Mouse (Mus musculus) ovary, adult 18-20 months (tissue): ENCODE measurements around the gene Kctd2.

Source experiments
- DNase-seq: peaks from one replicate; pipeline ENCODE4 v3.0.0; 2022; ENCODE audit warnings: low spot score, mixed read lengths

The Kctd2 gene

DNA sequence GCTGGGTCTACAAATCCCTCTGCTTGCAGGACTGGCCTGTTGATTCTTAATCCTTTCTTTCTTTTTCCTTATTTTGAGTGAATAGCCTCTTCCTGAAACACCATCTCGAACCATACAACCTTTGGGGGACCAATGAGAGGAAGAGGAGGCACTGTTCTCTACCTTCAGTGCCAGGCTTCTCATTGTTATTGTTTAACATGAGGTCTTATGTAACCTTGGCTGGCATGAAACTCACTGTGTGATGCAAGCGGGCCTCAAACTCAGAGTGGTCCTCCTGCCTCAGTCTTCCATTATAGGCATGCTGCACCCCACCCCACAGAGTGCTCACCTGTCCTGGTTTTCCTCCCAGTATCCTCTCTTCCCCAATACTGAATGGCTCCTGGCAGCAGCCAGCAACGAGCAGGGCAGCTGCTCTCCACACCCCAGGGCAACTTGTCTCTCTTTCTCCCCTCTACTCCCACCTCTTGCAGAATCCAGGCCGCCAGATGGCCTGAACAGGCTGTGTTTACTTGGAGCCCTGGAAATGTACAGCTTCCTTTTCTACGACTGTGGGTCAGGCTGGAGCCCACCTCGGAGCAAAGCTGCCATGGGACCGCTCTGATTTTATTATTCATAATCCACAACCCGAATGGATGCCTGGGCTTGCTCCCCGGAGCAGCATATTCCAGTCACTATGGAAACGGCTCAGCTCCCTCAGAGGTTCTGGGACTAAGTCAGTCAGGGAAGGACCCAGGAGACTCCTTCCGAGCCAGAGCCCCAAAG is 19.1 kb upstream of the Kctd2 start:
- no peak for DNase-seq

DNA sequence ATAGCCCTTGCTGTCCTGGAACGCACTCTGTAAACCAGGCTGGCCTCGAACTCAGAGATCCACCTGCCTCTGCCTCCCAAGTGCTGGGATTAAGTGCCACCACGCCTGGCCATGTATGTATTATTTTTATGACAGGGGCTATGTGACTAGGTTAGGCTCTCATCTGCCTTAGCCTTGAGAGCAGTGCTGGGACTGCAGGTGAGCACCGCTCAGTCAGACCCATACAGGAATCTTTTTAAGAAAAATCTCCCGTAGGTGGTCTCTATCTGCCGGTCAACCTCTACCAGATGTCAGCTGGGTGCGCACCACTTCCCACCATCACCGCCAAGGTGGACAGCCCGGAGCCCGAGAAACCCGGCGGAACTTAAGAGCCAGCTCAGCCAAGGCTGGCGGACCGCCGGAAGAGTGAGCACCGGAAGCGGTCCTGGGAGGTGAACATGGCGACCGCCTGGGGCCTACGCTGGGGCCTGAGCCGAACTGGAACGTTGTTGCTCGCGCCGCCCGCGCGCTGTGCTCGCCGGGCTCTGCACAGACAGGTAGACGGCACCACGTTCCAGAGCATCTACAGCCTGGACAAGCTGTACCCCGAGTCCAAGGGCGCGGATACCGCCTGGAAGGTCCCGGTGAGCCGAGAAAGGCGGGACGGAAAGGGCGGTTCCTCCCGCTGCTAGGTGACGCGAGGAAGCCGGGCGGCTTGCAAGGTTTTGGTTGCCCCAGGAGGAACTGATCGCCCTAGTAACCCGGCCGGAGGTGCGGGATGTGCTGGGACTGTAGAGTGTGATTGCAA is 16.4 kb upstream of the Kctd2 start, which contains the start of gene Mrpl58:
TSS of gene Mrpl58 (plus strand) at position 415 of the 787 bp plus-strand sequence.
- DNase-seq = peak; percentile 67

DNA sequence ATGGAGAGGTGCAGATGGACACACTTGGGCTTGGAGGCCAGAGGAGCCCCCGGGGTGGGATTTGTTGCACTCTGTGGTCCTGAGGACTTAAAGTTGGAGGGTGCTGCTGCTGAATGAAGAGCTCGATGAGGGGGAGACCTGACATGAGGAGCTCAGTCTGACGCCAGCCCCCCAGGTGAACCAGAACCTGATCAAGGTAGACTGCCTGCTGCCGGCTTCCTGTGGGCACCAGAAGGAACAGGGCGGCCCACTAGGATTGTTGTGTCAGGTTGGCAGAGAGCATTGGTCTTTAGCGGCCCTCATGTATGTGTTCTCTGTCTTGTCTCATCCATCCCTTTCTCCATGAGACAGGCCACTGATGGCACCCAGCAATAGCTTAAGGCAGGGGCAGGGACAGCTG is 14.2 kb upstream of the Kctd2 start:
- no peak for DNase-seq

- DNase-seq = no peak
These were observed 13.0 kb upstream of the Kctd2 start for GRCm38 (mm10) chr11:115406858-115407401.

GRCm38 (mm10) chr11:115408266-115408920 is 11.5 kb upstream of the Kctd2 start:
- no peak for DNase-seq

DNA sequence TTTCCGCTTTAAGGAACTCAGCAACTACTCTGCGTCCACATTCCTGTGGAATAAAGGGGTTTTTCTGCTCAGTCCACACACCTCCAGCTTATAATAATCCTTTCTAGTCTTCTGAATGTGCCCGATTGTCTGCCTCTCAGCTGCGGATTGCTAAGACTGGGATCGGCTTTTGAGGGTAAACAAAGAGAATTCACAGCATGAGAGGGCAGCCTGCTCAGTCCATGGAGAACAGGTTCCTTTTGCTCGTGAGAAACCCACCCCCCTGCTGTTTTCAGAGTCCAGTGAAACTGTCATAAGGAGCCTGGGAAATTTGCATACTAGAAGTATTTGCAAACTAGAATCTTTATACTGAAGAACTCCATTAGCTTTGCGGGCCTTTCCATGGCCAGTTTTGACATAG is 10.4 kb upstream of the Kctd2 start:
- DNase-seq = no peak

DNA sequence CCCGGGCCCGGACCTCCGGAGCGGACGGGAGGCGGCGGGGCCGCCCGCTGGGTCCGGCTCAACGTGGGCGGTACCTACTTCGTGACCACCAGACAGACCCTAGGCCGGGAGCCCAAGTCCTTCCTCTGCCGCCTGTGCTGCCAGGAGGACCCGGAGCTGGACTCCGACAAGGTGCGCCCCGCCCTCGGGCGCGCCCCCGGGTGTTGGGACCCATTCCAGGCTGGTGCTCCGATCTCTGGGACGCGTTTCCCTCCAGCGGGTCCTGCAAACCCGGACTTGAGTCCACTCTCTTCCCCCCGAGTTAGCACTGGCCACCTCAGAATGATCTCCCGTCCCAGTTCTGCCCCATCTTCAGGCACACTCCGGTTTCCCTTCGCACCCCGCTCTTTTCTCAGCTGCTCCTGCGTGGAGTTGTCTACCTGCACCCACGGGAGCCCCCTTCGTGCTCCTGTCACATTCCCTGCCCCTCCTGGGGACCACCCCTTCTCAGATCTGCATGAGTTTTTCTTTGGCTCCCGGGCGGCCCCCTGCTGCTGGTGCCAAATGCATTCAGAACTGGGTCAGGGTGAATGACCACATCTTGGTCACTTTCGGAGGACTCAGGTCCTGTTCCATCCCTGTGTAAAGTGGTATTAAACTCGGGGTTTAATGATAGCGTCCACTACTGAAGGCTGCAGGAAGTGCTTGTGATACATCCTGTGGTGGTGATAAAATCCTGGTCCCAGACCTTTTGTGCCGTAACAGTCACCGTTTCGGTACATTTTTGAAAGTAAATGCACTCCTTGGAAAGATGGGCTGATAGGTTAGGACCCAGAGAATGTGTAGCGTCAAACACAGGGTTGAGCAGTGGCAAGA is 635 bp downstream of the Kctd2 start:
- peak; percentile 48 for DNase-seq

GRCm38 (mm10) chr11:115421328-115421727 is 1.4 kb downstream of the Kctd2 start:
- DNase-seq = peak; percentile 38

DNA sequence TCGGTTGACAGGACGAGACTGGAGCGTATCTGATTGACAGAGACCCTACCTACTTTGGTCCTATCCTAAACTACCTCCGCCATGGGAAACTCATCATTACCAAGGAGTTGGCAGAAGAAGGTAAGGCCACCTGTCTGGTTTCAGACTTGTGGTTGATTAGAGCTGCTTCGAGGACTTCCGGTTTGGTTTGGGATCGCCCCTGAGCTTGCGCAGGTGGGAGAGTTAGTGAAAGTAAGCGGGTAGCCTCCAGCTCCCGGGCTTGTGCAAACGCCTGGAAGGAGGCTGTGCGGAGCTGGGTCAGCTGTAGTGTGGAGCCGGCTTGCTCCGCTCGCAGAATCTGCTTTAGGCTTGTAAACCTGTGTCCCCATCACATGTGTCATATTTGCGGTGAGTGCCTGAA is 2.0 kb downstream of the Kctd2 start:
- no peak for DNase-seq

DNA sequence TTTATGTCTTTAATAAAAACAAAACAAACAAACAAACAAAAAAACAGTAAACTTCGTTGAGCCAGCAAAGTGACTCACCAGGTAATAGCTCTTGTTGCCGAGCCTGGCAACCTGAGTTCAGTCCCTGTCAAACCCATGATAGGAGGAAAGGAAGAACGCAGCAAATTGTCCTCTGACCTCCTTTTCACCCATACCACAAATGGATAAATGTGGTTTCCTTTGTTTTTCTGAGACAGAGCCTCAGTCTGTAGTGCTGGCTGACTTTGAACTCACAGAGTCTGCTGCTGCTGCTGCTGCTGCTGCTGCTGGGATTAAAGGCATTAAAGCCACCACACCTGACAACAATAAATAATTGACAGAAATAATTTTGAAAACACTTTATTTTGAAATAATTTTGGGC is 3.2 kb downstream of the Kctd2 start:
- no peak for DNase-seq

- DNase-seq = no peak
These were observed 4.7 kb downstream of the Kctd2 start for GRCm38 (mm10) chr11:115424666-115425065.

- DNase-seq = no peak
These were observed 5.7 kb downstream of the Kctd2 start for GRCm38 (mm10) chr11:115425671-115426070.

DNA sequence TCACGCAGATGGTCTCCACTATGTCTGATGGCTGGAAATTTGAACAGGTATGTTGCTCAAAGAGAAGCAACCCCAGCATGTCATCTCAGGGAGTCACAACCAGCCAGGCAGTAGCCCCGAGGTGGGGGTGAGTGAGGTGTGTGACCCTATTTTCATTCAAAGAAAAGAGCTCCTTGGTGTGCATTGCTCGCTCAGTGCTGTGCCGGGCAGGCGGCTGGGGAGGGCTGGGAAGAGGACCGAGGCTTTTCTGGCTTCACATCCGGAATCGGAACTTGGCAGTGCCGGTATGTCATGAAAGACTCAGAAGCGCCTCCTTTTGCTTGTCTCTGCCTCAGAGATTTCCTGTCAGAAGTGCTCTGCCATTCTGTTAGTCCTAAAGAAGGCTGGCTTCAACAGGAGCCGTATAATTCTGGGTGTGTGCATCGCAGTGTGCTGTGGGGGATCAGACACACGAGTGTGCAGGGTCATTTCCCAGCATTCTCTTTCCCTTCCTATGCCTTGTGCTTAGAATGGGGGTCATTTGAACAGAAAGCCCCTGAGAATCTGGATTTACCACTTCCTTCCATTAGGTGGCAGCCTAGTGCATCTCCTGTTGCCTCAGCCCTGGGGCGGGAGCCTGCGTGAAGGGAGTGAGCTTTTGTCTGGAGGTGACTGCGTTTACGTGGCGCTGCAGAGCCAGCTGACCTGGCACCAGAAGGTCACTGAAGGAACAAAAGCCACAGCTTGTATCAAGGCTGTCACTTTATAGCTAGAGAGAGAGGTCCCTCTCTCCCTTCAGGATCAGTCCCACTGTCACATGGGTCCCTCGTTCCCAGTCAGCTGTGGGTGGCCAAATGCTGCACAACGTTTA is 7.8 kb downstream of the Kctd2 start:
- peak; percentile 43 for DNase-seq

DNA sequence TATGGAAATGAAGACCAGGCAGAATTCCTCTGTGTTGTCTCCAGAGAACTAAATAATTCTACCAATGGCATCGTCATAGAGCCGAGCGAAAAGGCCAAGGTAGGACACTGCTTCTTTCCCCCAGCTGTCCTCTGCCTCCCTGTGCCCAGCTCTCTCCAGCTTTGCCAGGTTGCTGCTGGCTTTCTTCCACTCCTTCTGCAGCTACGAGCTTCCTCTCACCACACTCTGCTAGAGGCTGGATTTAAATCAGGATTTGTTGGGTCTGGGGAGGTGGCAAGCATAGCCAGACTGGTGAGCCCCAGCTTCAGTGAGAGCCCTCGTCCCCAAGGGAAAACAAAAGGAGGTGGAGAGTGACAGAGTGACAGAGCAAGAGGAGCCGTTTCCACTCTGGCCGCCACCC is 9.4 kb downstream of the Kctd2 start:
- DNase-seq = no peak

DNA sequence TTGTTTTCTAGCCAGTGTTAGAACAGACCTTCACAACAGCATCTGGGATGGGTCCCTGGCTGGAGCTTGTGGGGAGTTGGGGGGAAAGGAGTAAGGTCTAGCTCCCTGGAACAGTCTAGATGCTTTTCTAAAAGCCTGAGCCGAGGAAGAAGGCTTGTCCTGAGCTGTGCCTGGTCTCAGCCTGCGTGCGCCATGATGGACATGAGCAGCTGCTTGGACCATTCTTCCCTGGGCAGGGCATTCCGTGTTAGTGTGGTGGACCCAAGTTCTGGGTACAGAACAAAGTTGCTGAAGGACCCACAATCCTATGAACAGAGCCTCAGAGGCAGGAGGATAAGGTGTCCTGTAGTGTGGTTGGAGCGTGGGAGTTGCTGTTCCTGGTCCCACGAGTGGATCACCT is 10.6 kb downstream of the Kctd2 start:
- DNase-seq = no peak

- DNase-seq = no peak
These were observed 12.9 kb downstream of the Kctd2 start for GRCm38 (mm10) chr11:115432814-115433213.

GRCm38 (mm10) chr11:115433342-115433741 is 13.4 kb downstream of the Kctd2 start:
- DNase-seq = no peak

DNA sequence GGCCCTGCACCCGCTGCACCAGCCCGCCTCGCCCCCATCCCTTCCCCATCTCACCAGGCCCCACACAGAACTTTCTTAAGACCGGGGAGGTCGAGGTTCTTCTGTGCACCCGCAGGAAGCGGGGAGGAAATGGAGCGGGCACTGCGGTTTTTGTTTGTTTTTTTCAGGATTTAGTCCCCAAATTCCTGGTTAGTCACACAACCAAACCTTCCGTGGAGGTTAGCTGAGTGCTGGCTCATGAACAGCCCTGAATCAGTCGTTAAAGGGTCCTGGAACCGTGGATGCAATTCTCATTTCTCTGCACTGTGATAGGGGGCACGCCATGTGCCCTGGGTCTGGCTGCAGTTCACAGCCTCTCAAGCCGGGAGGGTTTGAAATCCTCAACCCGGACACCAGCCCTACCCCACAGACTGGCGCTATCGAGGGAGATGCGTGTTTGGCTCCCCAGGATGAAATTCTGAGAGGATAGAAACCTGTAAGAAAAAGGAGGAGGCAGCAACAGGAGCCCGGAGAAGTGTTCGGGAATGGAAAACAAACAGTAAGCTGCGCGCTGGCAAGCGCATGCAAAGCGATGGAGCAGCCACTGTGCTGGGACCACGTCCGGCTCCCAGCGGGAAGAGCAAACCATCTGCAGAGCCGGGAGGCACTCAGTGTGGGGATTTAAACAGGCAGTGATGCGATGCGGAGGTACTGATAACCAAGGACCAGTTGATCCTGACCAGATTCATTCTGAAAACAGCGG is 15.8 kb downstream of the Kctd2 start:
- no peak for DNase-seq

DNA sequence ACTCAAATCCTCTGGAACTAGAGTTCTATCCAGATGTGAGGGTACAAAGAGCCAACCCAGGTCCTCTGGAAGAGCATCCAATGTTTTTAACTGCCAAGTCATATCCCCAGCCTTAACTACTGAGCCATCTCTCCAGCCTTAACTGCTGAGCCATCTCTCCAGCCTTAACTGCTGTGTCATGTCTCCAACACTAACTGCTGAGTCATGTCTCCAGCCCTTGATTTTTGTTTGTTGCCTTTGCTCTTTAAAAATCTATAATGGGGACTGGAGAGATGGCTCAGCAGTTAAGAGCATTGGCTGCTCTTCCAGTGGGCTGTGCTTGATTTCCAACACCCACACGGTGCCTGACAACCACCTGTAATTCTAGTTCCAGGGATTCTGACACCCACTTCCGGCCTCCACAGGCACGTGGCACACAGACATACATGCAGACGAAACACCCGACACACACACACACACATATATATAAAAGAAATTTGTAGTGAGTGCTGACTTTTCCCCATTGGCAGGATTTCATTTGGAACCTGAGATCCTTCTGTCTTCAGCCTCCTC is 17.7 kb downstream of the Kctd2 start:
- DNase-seq = no peak

- no peak for DNase-seq
These were observed 19.4 kb downstream of the Kctd2 start for GRCm38 (mm10) chr11:115439326-115439725.
